ENCODE assay signal across 11 mouse cellular contexts in the genomic region with DNA sequence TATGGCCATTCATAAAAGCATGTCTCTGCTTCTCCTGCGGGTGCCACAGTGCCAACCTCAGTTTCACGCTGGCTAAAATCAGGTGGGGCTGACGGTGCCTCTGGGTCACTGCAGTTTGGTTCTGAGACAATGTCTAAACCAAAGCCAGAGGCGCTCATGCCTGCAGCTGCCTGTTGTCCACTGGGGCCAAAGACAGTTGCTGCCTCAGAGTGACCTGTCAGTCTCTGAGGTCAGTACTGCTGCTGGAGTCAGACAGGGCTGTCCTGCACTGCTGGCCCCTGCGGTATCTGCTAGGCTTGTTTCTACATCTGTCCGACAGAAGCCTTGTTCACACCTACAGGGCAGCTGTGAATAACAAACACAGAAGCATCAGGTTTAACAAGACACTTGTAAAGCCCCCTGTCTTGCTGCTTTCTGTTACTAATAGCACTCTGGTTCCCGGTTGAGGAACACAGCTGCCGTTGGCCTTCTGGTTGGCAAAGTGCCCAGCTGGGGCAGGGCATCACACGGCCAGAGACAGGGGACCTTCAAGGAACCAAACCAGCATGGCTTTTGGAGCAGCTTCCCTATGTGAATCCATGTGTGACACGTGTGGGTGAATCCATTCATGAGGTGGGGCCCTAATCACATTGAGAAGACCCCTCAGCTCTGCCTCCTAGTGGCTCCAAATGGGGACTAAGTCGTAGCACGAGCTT.
DNase-seq lines count a peak whose midpoint lies in the region; ATAC-seq and TF ChIP-seq lines count a peak whose summit lies in the region.
"Had no signal": no experiment of that assay in that cellular context is flagged by ENCODE, and none has a peak within 500 bp of the region (broad histone marks: within the 10 kb centered on the region; RNA-seq: fewer than 3 reads in every experiment).

No protein-coding gene starts in this region.

- 51% methylated on average over 12 of the region's 12 CpGs for WGBS in hindbrain, embryonic 10.5 days
- 46% methylated on average over 12 of the region's 12 CpGs for whole genome bisulfite sequencing in hindbrain, embryonic 14.5 days
- WGBS in midbrain, embryonic 11.5 days, result 65% methylated on average over 12 of the region's 12 CpGs
- WGBS in midbrain, embryonic 10.5 days, result 61% methylated on average over 12 of the region's 12 CpGs

- H3K79me2 ChIP-seq in myocyte (ENCODE audit: control insufficient read depth, insufficient read depth), result no peaks in the 10 kb centered on the region

- DNase-seq in hindbrain, embryonic 10.5 days (ENCODE audit: low spot score), result peak; percentile 13
- no peak for DNase-seq in hindbrain, embryonic 14.5 days (ENCODE audit: low spot score)
- peak; percentile 80 for DNase-seq in midbrain, embryonic 11.5 days (ENCODE audit: low spot score, missing footprints)
- DNase-seq in midbrain, embryonic 10.5 days (ENCODE audit: low spot score), result no peak
- DNase-seq in adrenal gland, postnatal 25 days, result peak; percentile 62
- DNase-seq in frontal cortex, postnatal 10 days (ENCODE audit: low spot score in 2 of 2), result no peak

- no peaks in the 10 kb centered on the region for H3K36me3 ChIP-seq in hindbrain, embryonic 10.5 days
- no peaks in the 10 kb centered on the region for H3K36me3 ChIP-seq in hindbrain, embryonic 14.5 days (replicated peaks; ENCODE audit: control insufficient read depth, insufficient read depth)
- no peaks in the 10 kb centered on the region for H3K36me3 ChIP-seq in midbrain, embryonic 11.5 days (ENCODE audit: control insufficient read depth, insufficient read depth, low read length)
- H3K36me3 ChIP-seq in midbrain, embryonic 10.5 days, result no peaks in the 10 kb centered on the region
- H3K36me3 ChIP-seq in myocyte (ENCODE audit: control insufficient read depth, insufficient read depth), result no peaks in the 10 kb centered on the region
- H3K36me3 ChIP-seq: heart, embryonic 10.5 days had no signal

- no peak overlapping the region for H3ac ChIP-seq in myocyte (ENCODE audit: control insufficient read depth, insufficient read length)

- H3K27me3 ChIP-seq in hindbrain, embryonic 10.5 days (ENCODE audit: insufficient read depth, poor library complexity, severe bottlenecking), result no peaks in the 10 kb centered on the region
- no peaks in the 10 kb centered on the region for H3K27me3 ChIP-seq in hindbrain, embryonic 14.5 days (ENCODE audit: control insufficient read depth, insufficient read depth, low read length)
- H3K27me3 ChIP-seq in midbrain, embryonic 11.5 days (ENCODE audit: control insufficient read depth, insufficient read depth, low read length), result no peaks in the 10 kb centered on the region
- H3K27me3 ChIP-seq in midbrain, embryonic 10.5 days (ENCODE audit: low read depth, poor library complexity, severe bottlenecking), result no peaks in the 10 kb centered on the region
- H3K27me3 ChIP-seq in myocyte (ENCODE audit: control insufficient read depth, insufficient read depth, insufficient read length), result no peaks in the 10 kb centered on the region
- H3K27me3 ChIP-seq: Patski had no signal

- ATAC-seq in hindbrain, embryonic 14.5 days (ENCODE audit: low FRiP score), result no peak
- ATAC-seq in midbrain, embryonic 11.5 days (ENCODE audit: low FRiP score), result no peak
- ATAC-seq: Patski had no signal

- TF ChIP-seq POLR2A in myocyte (IDR thresholded peaks at IDR 0.05; ENCODE audit: insufficient read length, low read depth), result no peak

- H3K4me2 ChIP-seq in hindbrain, embryonic 14.5 days (replicated peaks), result no peak overlapping the region
- H3K4me2 ChIP-seq in midbrain, embryonic 11.5 days, result no peak overlapping the region
- peak overlapping the region; percentile 24 for H3K4me2 ChIP-seq in myocyte (ENCODE audit: low read depth)
- H3K4me2 ChIP-seq: embryonic facial prominence, embryonic 13.5 days had no signal

- H3K9me3 ChIP-seq in hindbrain, embryonic 10.5 days, result no peaks in the 10 kb centered on the region
- H3K9me3 ChIP-seq in hindbrain, embryonic 14.5 days (ENCODE audit: control insufficient read depth, low read length), result no peaks in the 10 kb centered on the region
- no peaks in the 10 kb centered on the region for H3K9me3 ChIP-seq in midbrain, embryonic 11.5 days (ENCODE audit: control insufficient read depth, low read length)
- no peaks in the 10 kb centered on the region; the same call in 1 of the 2 replicates for H3K9me3 ChIP-seq in midbrain, embryonic 10.5 days (replicated peaks)
- H3K9me3 ChIP-seq: embryonic facial prominence, embryonic 13.5 days; heart, embryonic 10.5 days had no signal

- H3K4me1 ChIP-seq in hindbrain, embryonic 10.5 days (replicated peaks), result peaks cover 46% of the 10 kb centered on the region
- H3K4me1 ChIP-seq in hindbrain, embryonic 14.5 days (replicated peaks; ENCODE audit: control insufficient read depth, insufficient read depth, low read length), result no peaks in the 10 kb centered on the region
- no peaks in the 10 kb centered on the region for H3K4me1 ChIP-seq in midbrain, embryonic 11.5 days (ENCODE audit: control insufficient read depth, insufficient read depth, low read length)
- H3K4me1 ChIP-seq in midbrain, embryonic 10.5 days, result peaks cover 34% of the 10 kb centered on the region

- H3K27ac ChIP-seq in hindbrain, embryonic 10.5 days, result no peak overlapping the region
- no peak overlapping the region for H3K27ac ChIP-seq in hindbrain, embryonic 14.5 days
- H3K27ac ChIP-seq in midbrain, embryonic 11.5 days (ENCODE audit: low read depth, low read length), result no peak overlapping the region
- no peak overlapping the region for H3K27ac ChIP-seq in midbrain, embryonic 10.5 days (replicated peaks)
- H3K27ac ChIP-seq: embryonic facial prominence, embryonic 13.5 days; heart, embryonic 10.5 days; liver, embryonic 14.5 days had no signal

- H3K9ac ChIP-seq in hindbrain, embryonic 14.5 days, result no peak overlapping the region
- H3K9ac ChIP-seq in midbrain, embryonic 11.5 days (ENCODE audit: low read length), result no peak overlapping the region
- H3K9ac ChIP-seq: embryonic facial prominence, embryonic 13.5 days; liver, embryonic 14.5 days had no signal

- H3K4me3 ChIP-seq in hindbrain, embryonic 10.5 days, result no peak overlapping the region
- no peak overlapping the region for H3K4me3 ChIP-seq in hindbrain, embryonic 14.5 days (replicated peaks; ENCODE audit: low read length)
- no peak overlapping the region for H3K4me3 ChIP-seq in midbrain, embryonic 11.5 days (ENCODE audit: low read depth, low read length)
- no peak overlapping the region for H3K4me3 ChIP-seq in midbrain, embryonic 10.5 days
- no peak overlapping the region for H3K4me3 ChIP-seq in myocyte
- H3K4me3 ChIP-seq: embryonic facial prominence, embryonic 13.5 days; heart, embryonic 10.5 days had no signal

TF ChIP-seq in myocyte, 11 proteins besides CTCF, POLR2A, EP300 and RAD21:
- TF ChIP-seq TCF3 (IDR thresholded peaks at IDR 0.05; ENCODE audit: insufficient read length, low read depth) (peak; percentile 54), MAX (IDR thresholded peaks at IDR 0.05; ENCODE audit: low read depth) (no peak), POLR2AphosphoS2 (IDR thresholded peaks at IDR 0.05; ENCODE audit: insufficient read length, low read depth) (no peak), MYOD1 (IDR thresholded peaks at IDR 0.05; ENCODE audit: control insufficient read depth in 1 of 3, insufficient read length in 2 of 3, low read depth in 2 of 3) (peak; percentile 67 to 75 (median 71)), SRF (IDR thresholded peaks at IDR 0.05; ENCODE audit: control insufficient read depth, insufficient read length, low read depth) (no peak), CEBPB (IDR thresholded peaks at IDR 0.05; ENCODE audit: insufficient read depth, poor library complexity, severe bottlenecking) (no peak), REST (IDR thresholded peaks at IDR 0.05; ENCODE audit: insufficient read depth, insufficient read length) (no peak), TCF12 (IDR thresholded peaks at IDR 0.05; ENCODE audit: insufficient read depth, poor library complexity, severe bottlenecking) (no peak), E2F4 (IDR thresholded peaks at IDR 0.05; ENCODE audit: insufficient read depth) (no peak), MYOG (IDR thresholded peaks at IDR 0.05; ENCODE audit: control insufficient read depth in 1 of 3, insufficient read depth in 1 of 3, insufficient read length in 2 of 3, low read depth in 2 of 3) (peak; percentile 61 to 86 (median 64)), USF1 (IDR thresholded peaks at IDR 0.05; ENCODE audit: low read depth) (no peak)

Comparison
In these comparisons a context has a peak if more than half of its experiments do, and no peak if none do; other contexts are left out.
1. DNase-seq: peak in hindbrain, embryonic 10.5 days (single experiment), midbrain, embryonic 11.5 days (single experiment) and adrenal gland, postnatal 25 days (single experiment); none in hindbrain, embryonic 14.5 days (single experiment), midbrain, embryonic 10.5 days (single experiment) and frontal cortex, postnatal 10 days (0 of 2).